Mouse (Mus musculus): ENCODE measurements around the gene Cep72. TPM values are rescaled to one million over a fixed set of nuclear protein-coding genes. Genes with fewer than 3 reads are reported as not detected.
"Not testable (repeated sequence)": the region's sequence is repeated elsewhere in the genome, so short reads cannot be mapped to it uniquely, and the experiment has no call there.

Gene Cep72
- total RNA-seq (2021), result 1 to 10 TPM; 7.2 to 9.0 TPM

DNA sequence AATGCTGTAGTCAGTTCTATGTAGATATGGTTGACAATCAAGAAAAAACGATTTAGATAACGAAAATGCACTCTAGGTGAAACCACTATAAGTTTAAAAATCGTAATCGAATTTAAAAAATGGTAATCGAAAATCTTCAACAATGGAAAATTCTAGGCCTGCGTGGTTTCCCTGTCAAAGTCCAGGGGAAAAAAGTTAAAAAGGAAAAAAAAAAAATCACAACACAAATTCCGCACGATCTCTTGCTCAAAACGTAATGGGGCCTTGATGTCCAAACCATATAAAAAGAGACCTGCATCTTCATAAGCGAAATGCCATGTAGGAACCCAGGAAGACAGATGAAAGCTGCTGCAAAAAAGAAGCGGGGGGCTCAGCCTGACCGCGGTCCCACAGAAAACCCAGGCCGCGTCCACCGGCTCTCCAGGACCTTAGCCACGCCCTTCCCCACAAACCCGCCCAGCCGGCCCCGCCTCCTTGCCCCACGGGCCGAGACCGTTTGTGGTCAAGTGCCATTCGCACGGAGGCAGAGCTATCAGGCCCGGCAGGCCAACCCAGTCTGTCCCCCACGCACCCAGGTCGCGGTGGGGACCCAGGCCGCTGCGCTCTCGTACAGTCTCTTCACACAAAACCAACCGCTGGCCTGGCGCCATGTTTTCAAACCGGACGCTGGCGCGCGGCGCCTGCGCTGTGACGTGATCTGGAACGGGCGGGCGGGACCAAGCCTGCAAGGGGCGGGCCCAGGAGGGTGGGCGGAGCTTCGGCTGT lies at the start of gene Cep72:
Gene Cep72 (minus strand): TSS at position 687 of the 765 bp plus-strand sequence.
- DNase-seq, result peak; percentile 96

DNA sequence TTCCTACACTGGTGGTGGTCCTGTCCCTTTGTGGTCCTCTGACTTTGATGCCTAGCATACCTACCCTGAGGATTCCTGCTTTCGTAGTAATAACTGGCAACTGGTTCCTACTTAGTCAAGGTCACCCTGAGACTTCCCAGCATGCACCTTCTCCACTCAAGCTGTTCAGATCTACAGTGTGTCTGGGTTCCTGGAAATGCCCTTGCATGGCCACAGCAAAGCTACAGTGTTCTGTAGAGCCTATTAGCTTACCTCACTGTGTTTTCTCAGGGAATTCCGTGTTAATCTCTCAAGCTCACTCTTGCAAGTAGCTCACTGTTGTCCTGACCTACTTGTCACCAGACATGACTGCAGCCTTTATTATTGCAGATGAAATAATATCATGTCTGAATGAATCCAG lies 45.3 kb upstream of the Cep72 start:
- no peak for DNase-seq

DNA sequence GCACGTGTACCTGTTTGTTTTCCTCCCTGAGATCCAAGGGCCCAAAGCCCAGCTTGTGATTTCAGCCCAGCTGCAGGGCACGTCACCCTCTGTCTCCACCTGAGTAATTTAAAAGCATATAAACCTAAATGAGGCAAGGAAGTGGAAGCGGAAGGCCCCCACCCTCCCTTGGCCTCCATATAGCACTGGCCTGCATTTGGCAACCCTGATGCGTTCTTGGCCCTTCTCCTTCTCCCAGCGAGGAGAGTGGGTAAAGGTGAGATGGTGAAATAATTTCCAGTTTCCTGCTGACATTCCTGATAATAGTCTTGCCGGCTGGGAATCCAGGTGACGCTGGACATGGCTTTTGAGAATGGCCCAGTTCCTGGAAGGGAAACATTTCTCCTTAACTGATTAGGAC lies 42.3 kb upstream of the Cep72 start:
- DNase-seq, result peak; percentile 2

DNA sequence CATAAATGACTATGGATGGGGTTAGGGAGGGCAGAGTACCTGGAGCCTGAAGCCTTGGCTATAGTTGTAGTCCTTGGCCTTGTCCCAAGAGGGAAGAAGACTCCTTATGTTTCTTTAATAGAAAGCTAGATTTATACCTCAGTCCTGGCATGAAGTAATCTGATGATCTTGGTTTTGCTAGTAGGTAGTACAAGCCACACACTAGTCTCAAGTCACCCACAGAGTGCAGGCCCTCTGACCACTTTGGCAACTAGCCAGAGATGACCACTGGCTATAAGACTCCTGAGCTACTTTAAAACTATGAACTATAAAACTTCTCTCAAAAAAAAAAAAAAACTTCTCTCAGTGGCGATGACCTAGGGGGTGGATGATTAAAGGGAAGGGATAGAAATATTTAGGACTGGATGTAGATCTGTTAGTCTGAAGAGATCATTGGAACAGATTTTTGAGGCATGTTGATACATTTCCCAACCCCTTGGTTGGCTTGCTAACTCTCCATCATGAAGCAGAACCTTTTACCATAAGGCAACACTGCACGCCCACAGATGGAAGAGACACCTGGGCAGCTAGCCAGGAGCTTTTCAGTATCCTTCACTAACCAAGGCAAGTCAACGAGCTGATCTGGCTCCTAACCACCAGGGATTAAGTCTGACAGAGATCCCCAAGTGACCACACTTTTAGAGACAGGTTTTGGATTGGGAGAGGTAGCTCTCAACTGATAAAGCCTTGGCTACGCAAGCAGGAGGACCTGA lies 40.9 kb upstream of the Cep72 start:
- DNase-seq, result peak; percentile 23

DNA sequence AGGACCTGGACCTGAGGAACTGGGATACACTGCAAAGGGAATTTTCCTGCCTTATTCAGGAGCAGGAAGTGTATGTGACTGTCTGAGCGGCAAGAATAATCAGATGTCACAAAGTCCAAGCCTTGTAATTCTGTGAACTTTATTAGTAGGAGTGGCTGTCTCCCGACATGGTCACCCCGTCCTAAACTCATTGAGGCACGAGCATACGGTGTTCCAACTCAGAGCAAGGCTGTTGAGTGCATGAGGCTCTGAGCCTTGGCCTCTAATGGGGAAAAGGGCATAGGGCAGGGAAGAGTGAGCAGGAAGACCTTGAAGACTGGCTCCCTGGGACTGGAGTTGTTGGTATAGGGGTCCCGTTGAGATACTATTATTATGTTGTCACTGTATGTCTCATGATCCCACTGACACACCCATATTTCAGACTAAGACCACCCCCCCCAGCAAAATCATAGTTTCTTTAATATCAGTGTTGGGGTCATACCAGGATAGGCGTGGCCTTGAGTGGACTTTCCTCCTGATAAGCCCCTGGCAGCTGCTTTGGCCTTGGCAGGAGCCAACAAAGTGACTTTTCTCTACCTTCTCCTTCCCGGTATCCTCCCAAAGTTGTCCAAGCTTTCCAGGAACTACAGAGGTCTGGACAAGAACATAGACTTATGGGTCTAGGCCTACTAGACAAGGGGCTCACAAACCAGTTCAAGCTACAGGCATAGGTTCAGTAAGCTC lies 40.2 kb upstream of the Cep72 start:
- peak; percentile 11 for DNase-seq

- peak; percentile 27 for DNase-seq
Observed at GRCm38 (mm10) chr13:74098913-74099312, 36.8 kb upstream of the Cep72 start.

DNA sequence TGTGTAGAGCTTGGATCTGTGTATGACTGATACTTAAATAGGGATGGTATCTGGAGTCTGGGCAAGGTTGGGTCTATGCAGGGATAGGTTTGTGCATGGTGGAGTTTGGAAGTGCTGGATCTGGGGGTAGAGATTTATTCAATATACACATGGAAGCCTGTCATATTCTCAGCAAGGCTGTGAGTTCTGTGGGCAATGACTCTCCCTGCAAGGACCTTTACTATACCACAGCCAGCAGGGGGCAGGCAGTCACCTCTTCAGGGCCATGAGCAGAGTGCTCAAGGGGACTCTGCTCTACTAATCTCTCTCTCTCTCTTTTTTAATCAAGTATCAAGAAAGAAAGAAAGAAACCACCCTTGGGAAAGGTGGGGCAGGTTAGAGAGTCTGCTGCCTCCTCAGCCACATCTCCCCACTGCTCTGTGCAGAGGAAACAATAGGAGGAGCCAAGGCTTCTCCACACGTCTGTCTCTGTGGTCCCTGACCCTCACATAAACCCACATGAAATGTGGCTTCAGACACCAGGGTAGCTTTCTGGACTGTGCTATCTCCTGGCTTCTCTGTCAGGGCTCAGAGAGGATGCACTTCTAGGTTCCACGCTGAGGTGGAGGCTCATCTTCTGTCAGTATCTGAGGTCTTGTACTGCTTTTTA lies 34.7 kb upstream of the Cep72 start:
- peak; percentile 82 for DNase-seq

GRCm38 (mm10) chr13:74095936-74096335 lies 33.8 kb upstream of the Cep72 start:
- DNase-seq, result no peak

DNA sequence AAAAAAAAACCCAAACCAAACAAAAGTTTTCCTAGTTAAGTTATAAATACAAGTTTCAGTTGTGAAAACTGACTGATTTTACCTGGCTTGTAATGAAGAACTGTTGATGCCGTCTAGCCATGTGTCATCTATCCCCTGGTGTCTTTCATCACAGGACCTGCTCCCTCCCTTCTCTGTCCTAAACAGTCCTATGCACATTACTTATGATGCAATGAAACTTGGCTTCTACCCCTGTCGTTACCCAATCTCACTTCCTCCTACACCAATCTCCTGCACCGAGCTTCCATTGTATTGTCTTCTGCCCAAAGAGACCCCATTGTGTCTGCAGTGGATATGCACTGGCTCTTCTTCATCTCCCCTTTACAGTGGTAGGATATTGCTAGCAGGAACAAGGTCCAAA lies 28.2 kb upstream of the Cep72 start:
- DNase-seq, result no peak

DNA sequence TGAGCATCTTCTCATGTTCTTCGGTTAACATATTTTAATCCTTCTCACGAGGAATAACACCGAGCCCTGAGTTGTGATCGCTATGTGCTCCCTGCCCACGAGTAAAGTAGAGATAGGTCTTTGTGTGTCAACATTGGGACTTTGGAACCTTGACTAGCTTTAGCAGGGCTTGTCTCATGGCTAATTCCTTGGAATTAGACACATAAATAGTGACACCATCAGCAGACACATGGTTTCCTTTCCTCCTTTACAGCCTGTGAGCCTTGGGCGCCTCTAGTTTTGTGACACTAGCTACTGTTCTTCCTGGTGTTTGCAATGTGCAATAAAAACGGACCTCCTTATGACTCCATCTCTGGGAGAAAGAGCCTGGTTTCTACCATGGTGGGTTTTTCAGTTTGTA lies 11.3 kb upstream of the Cep72 start:
- DNase-seq, result no peak

DNA sequence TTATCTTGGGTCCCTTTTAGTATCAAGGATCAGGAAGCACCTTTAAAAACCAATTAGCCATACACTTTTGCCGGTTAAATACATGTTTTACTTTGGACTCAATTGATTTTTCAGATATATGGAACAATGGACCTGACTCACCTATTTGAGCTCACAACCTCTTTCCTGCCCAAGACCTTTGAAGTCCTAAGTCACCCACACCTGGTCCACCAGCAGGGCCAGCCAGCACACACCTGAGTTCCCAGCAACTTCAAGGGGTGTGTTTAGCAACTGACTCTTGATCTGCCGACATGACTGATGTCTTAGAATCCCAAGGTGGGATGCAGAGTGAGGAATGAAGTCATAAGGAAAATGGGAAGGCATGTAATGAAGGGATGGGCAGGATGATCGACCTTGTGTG lies 9.6 kb upstream of the Cep72 start:
- DNase-seq, result no peak

GRCm38 (mm10) chr13:74071244-74071643 lies 9.1 kb upstream of the Cep72 start:
- not testable (repeated sequence) for DNase-seq

- no peak for DNase-seq
Observed at GRCm38 (mm10) chr13:74066576-74066975, 4.5 kb upstream of the Cep72 start.

- DNase-seq, result no peak
Observed at GRCm38 (mm10) chr13:74063340-74064050, 1.4 kb upstream of the Cep72 start.

- DNase-seq, result no peak
Observed at GRCm38 (mm10) chr13:74062378-74063128, 454 bp upstream of the Cep72 start.

DNA sequence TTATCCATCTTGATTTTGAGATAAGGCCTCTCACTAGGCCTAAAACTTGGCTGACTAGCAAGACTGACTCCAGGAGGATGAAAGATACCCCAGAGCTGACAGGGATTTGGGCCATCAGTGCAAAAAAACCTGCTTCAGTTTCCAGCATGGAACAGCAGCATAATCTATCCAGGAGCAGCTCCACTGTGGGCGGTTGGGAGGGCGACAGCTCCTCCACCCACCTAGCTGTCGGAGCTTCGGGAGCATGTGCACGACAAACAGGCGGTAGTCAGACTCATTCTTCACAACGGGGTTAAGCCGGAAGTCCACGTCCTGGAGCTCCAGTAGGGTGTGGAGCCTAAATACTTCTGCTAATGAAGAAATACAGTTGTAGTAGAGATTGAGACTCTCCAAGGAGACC lies 4.0 kb downstream of the Cep72 start:
- DNase-seq, result no peak

- no peak for DNase-seq
Observed at GRCm38 (mm10) chr13:74056194-74056593, 5.9 kb downstream of the Cep72 start.

DNA sequence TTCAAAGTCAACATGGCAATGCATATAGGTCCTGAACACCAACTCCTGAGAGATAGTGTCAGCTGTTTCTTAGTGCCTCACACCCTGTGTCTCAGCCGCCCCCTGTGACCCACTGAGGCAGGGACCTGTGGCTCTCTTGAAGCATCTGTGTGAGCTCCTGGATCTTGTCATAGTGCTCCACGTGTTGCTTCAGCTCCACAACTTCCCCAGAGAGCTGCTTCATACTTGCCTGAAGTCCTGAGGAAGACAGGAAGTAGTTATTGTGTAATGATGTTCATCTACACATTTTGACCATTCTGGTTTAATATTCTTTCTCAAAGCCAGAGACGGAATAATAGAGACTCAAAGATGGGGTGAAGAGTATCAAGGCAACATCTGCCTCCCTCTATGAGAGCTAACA lies 22.2 kb downstream of the Cep72 start:
- no peak for DNase-seq

- no peak for DNase-seq
Observed at GRCm38 (mm10) chr13:74035776-74036175, 26.3 kb downstream of the Cep72 start.

GRCm38 (mm10) chr13:74034756-74035155 lies 27.3 kb downstream of the Cep72 start:
- no peak for DNase-seq

- no peak for DNase-seq
Observed at GRCm38 (mm10) chr13:74031133-74031532, 31.0 kb downstream of the Cep72 start.

Data from heart, postnatal 4 days (tissue).